Mouse (Mus musculus): Measurements from ENCODE around the gene Kcnj10.
A peak's percentile ranks its signal among the peaks of the same experiment; 100 is the strongest.

- TF ChIP-seq CTCF (IDR thresholded peaks at IDR 0.05; ENCODE audit: borderline replicate concordance, control insufficient read depth, extremely low read depth, insufficient read depth, low read length, poor library complexity) (peak; percentile 85; the same call in 1 of the 2 replicates), POLR2A (IDR thresholded peaks at IDR 0.05; ENCODE audit: control insufficient read depth, extremely low read depth, insufficient read depth, low read length, poor library complexity) (no peak)
Measured at GRCm38 (mm10) chr1:172368768-172369418, 27.9 kb downstream of the Kcnj10 start.
